Mouse (Mus musculus): ENCODE measurements around the gene Ntf5. TPM values are rescaled to one million over a fixed set of nuclear protein-coding genes. Genes with fewer than 3 reads are reported as not detected.

Ntf5 gene
- total RNA-seq, 2 experiments from 2014 or later, result 0.25 to 0.28 TPM

DNA sequence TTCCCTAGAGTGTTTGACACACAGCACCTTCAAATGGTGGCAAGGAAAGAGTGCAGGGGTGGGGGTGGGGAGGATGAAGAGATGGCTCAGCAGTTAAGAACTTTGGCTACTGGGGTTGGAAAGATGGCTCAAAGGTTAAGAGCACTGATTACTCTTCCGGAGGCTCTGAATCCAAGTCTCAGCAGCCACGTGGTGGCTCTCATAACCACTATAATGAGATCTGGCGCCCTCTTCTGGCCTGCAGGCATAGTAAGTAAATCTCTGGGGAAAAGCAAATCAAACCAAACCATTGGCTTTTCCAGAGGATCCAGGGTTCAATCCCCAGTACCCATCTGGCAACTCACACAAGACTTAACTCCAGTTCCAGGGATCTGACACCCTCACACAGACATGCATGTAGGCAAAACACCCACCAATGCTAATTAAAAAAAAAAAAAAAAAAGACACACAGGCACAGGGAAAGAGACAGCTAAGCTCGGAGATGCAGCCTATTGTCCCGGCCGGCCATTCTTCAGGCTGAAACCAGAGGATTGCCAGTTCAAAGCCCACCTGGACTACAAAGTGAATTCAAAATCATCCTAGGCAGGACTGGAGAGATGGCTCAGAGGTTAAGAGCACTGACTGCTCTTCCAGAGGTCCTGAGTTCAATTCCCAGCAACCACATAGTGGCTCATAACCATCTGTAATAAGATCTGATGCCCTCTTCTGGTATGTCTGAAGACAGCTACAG is 9.8 kb upstream of the Ntf5 start:
- peak; percentile 50 to 76 for DNase-seq

DNA sequence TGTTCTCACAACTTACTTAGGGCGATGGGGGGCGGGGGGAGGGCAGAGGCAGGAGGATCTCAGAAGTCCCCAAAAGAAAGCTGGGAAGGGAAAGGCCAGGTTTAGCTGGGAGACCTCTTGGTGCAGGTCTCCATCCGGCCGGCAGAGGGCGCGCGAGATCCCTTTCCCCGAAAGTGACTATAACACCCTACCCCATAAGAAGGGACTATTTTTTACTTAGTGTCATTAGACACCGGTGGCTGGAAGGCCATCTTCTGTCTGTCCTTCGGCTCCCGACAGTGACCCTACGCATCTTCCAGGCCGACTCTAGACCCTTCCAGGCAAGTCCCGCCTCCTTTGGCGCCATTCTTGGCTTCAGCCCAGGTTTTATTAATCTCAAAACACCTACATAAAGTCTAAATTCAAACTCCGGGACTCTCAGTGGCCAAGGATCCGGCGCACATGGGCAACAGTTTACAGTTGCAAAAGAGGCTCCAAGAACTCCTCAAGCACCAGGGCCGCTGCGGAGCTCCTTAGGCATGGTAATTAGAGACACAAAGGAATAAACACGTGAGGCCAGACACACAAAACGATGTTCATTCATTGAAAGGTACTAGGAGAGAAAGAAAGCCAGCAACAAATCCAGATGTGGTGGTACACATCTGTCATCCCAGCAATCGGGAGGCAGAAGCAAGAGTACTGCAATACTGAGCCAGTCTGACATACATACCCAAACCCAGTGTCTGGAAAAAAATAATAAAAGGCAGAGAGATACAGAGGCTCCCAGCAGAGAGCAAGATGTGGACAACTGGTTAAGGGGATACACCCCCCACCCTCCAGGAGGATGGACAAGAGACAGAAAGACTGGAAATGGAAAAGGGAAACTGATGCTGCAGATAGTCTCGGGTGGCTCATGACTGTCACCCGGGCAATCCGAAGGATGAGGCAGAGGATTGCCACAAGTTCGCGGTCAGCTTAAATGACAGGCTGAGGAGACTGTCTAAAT is 8.1 kb upstream of the Ntf5 start, which contains the start of gene Kcna7:
TSS of gene Kcna7 (plus strand) at position 563 of the 985 bp plus-strand sequence.
- DNase-seq, result peak; percentile 79 to 92

DNA sequence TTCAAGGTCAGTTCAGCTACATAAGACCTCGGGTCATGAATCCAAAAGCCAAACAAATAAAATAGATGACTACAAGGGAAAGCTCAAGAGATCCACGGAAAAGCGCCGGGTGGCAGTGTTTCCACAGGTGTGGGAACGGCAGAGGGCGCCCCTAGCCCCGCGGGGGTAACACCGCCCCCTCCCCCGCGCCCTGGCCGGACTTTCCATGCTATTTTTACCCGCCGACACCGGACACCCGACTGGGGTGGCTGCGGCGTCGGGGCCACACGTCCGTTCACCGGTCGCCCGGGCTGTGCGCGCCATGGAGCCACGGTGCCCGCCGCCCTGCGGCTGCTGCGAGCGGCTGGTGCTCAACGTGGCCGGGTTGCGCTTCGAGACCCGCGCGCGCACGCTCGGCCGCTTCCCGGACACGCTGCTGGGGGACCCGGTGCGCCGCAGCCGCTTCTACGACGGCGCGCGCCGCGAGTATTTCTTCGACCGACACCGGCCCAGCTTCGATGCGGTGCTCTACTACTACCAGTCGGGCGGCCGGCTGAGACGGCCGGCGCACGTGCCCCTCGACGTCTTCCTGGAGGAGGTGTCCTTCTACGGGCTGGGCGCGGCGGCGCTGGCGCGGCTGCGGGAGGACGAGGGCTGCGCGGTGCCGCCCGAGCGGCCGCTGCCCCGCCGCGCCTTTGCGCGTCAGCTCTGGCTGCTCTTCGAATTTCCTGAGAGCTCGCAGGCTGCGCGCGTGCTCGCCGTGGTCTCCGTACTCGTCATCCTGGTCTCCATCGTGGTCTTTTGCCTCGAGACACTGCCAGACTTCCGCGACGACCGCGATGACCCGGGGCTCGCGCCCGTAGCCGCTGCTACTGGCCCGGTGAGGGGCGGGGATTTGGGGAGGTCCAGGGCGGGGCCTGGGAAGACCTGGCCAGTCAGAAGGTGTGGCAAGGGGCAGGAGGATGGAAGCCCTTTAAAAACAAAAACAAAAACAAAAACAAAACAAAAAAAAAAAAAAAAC is 7.0 kb upstream of the Ntf5 start:
- DNase-seq, result peak; percentile 61 to 68

DNA sequence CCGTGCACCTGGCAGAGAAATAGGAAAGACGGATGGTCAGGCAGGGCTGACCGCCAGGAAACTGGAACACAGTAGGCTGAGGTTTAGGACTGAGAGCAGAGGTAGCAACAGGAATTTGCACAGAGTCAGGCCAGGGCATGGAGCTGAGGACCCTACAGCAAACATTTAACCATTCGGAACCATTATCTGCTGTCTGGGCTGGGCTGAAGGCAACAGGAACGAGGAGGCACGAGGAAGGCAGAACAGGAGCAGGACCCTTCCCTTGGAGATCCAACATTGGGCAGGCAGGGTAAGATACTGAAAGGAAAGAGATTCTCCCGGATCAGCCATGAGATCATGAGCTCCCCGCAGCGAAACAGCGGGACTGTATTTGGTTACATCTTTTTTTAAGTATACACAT is 5.7 kb upstream of the Ntf5 start:
- no peak for DNase-seq

DNA sequence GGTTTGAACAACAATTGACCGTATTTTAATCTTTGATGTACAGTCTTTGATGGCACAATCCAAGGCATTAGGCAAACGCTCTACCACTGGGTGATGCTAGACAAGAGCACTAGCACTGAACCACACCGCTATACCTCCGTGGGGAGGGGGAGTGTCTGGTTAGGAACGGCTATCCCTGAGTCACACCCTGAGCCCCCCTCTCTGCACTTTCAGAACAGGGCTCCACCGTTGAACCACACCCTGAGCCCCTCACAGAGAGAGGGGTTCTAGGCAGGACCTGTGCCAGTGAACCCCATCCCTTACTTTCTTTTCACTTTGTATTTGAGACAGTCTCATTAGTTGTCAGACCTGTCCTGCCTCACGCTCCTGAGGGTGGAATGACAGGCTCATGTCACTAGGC is 5.1 kb upstream of the Ntf5 start:
- DNase-seq, result no peak

DNA sequence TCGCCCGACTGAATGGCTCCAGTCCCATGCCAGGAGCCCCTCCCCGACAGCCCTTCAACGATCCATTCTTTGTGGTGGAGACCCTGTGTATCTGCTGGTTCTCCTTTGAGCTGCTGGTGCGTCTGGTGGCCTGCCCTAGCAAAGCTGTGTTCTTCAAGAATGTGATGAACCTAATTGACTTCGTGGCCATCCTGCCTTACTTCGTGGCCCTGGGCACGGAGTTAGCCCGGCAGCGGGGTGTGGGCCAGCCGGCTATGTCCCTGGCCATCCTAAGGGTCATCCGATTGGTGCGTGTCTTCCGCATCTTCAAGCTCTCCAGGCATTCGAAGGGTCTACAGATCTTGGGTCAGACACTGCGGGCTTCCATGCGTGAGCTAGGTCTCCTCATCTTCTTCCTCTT is 4.5 kb upstream of the Ntf5 start:
- no peak for DNase-seq

DNA sequence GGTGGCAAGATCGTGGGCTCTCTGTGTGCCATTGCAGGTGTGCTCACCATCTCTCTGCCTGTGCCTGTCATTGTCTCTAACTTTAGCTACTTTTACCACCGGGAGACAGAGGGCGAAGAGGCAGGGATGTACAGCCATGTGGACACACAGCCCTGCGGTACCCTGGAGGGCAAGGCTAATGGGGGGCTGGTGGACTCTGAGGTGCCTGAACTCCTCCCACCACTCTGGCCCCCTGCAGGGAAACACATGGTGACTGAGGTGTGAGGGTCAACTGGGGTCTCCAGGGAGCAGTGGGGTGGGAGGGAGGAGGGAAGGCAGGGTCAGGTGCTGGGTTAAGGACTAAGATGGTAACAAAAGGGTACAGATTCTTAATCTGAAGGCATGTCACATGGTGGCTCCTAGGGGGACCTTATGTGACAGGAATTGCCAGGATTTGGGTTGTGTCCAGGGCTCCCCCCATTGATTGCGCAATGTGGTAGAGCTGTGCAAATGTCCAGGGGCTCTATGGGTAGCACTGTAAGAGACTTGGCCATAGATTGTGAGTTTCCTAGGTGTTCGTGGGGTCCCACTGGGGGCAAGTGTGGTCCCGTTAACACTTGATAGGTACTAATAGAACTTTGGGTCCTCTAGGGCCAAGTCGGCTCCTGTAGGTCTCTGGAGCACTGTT is 3.9 kb upstream of the Ntf5 start:
- no peak for DNase-seq

DNA sequence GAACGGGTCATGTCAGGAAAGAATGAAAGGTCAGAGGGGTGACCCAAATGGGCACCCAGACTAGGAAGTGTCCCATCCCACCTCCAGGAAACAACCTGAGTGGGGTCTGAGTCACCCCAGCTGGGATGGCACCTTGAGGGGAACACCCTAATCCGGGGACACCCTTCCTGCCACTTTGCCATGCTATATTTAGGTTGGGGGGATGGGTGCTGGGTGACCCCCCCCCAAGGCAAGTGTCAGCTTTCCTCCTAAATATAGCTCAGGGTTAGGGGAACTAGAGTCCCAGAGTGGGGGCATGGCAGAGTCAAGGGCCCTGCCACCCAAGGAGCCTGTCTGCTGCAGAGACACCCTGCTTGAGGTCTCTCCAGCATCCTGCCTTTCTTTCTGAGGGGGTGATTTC is 1.1 kb upstream of the Ntf5 start:
- no peak for DNase-seq

DNA sequence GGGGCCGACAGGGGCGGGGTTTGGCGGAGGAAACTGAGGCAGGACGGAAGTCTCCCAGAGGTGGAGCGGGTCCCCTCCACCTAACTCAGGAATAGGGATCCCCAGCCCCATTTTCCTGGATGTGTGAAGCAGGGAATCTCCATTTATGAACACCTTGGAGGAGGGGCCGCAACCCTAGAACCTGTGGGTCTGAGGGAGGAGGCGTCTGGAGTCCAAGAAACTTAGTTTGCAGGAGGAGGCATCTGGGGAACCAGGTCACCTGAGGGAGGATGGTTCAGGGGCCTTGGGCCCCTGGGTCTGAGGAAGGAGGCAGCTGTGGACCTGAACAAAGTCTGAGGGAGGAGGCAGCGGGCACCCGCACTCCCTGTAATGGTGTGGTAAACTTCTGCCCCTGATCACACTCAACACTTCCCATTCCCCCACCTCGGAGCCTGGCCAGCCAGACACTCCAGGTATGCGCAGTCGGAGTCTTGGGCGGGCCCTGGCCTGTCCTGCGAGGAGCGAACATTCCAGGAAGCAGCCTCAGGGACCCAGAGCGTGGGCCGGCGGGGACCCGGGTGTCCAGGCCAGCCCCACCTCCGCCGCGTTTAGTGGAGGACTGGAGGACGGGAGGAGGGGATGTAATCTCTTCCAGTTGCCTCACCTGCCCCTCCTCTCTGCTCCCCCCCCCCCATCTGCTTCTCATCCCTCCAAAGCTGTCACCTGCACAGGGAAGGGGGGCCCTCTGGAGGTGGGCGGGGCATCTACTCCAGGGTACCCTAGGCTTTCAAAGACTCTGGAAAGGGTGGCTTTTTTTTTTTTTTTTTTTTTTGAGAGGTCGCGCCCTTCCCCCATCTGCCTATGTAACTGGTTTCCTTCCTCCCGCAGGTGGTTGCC is 607 bp downstream of the Ntf5 start:
- DNase-seq, result no peak

DNA sequence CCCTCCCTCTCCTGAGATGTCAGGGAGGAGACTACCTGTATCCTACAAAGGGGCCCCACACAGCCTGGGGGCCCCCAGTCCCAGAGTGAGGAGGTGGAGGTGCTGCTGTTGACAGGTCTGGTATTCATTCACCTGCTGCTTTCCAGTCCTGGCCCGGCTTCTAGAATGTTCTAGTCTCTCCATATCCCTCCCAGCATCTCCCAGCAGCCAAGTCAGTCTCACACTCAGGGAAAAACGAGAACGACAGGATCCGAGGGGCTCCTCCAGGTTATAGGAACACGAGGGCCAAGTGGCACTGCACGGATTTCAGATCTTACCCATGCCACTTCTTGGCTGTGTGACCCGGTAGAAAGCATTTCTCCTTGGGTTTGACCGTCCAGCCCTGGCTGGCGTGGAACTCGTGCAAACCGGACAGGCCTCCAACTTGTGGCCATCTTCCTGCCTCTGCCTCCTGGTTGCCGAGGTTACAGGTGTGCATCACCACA is 1.3 kb downstream of the Ntf5 start:
- no peak for DNase-seq

DNA sequence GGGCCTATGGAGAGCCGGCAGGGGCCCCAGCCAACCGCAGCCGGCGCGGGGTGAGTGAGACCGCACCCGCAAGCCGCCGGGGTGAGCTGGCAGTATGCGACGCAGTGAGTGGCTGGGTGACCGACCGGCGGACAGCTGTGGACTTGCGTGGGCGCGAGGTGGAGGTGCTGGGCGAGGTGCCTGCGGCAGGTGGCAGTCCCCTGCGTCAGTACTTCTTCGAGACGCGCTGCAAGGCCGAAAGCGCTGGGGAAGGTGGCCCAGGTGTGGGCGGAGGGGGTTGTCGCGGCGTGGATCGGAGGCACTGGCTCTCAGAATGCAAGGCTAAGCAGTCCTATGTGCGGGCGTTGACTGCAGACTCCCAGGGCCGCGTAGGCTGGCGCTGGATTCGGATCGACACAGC is 2.1 kb downstream of the Ntf5 start:
- no peak for DNase-seq

DNA sequence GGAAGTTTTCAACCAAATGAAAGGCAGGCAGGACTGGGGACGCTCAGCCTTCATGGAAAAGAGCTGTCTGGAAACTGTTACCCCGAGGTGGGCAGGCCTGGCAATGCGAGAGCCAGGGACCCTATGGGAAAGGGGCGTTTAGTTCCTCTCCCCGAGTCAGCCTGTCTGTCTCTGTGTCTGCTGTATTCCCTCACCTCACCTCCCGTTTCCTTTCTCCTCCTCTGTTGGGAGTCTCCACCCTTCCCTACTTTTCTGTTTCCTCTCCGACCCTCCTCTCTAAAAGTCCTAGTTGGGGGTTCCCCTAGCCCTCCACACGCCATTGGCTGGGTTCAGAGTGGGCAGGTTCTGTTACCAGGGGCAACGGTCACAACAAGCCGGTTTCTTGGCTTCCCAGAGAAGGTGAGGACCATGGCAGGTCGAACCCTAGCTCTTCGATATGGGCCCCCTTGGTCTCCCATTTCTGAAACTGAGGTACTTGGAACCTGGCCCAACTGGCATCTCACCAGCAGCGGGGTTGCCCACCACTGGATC is 4.5 kb downstream of the Ntf5 start:
- no peak for DNase-seq

DNA sequence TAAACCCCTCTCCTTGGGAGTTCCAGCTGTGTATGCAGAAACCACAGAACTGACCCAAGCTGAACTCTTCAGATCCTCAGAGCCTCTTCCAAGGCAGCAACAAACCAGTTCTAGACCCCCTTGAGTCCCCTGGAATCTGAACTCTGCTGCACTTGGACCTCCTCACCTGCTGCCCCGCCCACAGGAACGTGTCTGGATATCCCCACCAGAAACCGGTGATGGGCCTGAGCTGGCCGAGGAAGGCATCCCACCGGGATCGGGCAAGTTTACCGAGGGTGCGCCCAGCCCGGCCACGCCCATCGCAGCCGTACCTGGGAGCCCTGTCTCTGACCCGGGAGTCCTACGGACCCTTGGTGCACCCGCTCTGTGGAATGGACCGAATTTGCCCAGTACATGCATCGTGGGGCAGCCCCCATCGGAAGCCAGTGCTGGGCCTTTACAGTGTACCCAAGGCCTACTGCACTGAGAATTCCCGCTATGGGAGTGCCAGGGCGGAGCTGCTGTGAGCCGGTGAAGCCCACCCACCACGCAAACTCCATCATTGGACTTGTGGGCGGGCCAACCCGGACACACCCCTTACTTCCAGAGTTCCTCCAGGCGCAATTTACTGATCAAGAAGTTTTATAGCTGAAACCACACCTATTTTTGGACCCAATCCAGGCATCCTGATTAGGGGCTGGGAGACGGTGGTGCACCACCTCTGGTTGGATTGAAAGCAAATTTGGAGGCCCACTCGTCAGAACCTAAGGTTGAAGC is 6.5 kb downstream of the Ntf5 start:
- no peak for DNase-seq

DNA sequence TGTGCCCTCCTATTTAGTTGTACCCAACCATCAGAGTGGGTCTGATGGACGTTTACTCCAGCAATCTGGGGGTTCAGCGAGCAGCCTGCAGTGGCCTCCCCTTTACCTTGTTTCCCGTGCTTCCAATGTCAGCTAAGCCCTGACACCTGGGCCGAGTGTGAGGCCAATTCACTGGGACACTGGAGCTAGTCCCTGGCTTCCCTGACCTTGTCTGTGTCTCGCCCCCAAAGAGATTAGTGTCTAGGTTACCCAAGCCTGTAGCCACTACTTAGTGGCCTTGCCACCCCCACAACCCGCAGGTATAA is 7.1 kb downstream of the Ntf5 start, which contains the start of gene Lhb:
TSS of gene Lhb (plus strand) at position 206 of the 305 bp plus-strand sequence.
- no peak for DNase-seq

DNA sequence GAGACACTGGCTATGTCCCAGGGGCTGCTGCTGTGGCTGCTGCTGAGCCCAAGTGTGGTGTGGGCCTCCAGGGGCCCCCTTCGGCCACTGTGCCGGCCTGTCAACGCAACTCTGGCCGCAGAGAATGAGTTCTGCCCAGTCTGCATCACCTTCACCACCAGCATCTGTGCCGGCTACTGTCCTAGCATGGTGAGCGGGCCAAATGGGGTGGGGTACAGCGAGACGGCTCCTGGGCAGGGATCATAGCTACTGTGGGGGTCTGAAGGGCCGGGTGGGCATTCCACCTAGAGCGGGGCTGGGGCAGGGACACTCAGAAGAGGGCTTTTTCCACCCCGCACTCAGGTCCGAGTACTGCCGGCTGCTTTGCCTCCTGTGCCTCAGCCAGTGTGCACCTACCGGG is 7.7 kb downstream of the Ntf5 start:
- no peak for DNase-seq

DNA sequence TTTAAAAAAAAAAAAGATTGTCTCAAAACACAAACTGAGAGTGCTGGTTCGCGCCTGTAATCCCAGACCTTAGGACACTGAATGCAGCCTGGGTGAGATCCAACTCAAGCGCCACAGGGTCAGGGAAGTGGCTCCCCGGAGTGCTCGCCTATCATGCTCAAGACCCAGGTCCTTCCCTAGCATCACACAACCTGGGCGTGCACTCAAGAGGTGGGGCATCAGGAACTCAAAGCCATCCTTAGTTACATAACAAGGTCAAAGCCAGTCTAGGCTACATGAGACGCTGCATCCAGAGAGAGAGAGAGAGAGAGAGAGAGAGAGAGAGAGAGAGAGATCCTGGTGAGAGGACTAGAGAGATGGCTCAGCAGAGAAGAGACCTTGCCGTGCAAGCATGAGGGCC is 13.1 kb downstream of the Ntf5 start:
- DNase-seq, result no peak

DNA sequence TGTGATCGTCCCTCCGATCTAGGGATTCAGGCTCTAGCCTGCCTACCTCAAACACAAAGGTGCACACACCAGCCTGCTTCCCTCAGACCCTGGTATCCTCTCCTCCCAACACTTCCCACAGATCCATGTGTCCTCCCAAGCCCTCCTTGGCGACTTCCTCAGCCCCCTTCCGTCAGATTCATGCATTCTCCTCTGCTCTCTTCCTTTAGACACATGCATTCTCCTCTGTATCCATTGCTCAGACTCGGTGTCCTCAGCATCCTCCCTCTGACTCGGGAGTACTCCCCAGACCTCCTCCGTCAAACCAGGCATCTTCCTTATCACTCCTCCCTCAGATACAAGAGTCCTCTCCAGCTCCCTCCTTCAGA is 20.3 kb downstream of the Ntf5 start:
- no peak for DNase-seq

DNA sequence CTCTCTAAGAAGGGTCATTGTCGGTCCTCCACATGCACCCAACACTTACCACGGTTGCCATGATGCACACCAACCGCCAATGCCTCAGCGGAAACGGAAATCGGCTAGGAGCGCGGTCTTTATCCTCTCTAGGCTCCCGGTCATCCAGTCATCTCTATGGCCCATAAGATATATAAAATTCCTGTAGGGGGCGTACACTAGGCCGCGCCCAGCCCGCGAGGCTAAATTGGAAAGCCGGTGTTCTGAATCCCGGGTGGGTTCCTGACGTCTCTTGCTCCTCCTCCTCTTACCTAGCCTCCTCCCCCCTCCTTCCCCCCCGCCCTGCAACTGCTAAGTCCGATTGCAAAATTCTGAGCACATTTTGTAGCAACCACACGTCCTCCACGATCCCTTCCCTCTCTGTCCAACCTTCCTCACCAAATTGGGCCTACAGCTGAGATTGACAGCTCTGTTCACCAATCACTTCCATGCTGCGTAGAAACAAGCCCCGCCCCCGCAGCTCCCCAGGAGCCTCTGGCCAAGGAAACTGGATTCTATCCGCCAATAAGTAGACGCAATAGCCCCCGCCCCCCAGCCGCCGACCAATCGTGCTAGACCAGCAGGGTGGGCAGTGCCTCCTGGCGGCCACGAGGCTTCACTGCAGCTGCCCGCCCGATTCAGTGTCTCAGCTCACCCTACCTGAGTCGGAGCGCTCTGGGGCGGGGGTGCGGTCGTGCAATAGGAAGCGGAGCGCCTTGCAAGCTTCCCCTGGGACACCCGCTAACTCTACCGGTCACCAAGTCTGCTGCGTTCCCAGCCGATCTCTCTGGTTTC is 20.9 kb downstream of the Ntf5 start, which contains the start of gene Gys1:
TSS of gene Gys1 (plus strand) at position 642 of the 813 bp plus-strand sequence.
- peak; percentile 100 for DNase-seq
